Mouse (Mus musculus) hindbrain, embryonic 11.5 days (tissue): ENCODE measurements at regions not wholly inside any gene's neighbourhood (a gene's known extent, or its start where the extent isn't known, plus 50 kb on each side); places are given as distances from the start of the nearest gene placed in this dataset.
A peak's percentile ranks its signal among the peaks of the same experiment; 100 is the strongest.

ENCODE experiments used
- ATAC-seq: fragments of 200-750 bp; cut with Nextera tagmentation; 2 replicates; pipeline ENCODE4 v1.8.0; 2017; ENCODE audit warnings: mild to moderate bottlenecking, moderate TSS enrichment, moderate library complexity; ENCODE audit not compliant: low FRiP score
- DNase-seq: peaks from one replicate; pipeline ENCODE4 v3.0.0-alpha.2; 2015; ENCODE audit warnings: low spot score
- H3K27ac ChIP-seq: fragments of 300-500 bp; sonication (generic); 2 replicates; pipeline ENCODE4 v1.5.1; 2014; ENCODE audit warnings: mild to moderate bottlenecking, low read depth, low read length
- H3K27me3 ChIP-seq: fragments of 300-500 bp; sonication (generic); 2 replicates; pipeline ENCODE4 v1.6.1; 2014; ENCODE audit warnings: mild to moderate bottlenecking, low read length, moderate library complexity, mixed read lengths; ENCODE audit not compliant: control insufficient read depth, insufficient read depth
- H3K36me3 ChIP-seq: fragments of 300-500 bp; sonication (generic); 2 replicates; pipeline ENCODE4 v1.6.1; 2014; ENCODE audit warnings: mild to moderate bottlenecking, low read length, moderate library complexity, mixed read lengths; ENCODE audit not compliant: control insufficient read depth, insufficient read depth
- H3K4me1 ChIP-seq: fragments of 300-500 bp; sonication (generic); replicated peaks from 2 replicates; pipeline ENCODE4 v1.6.1; 2014; ENCODE audit warnings: low read length, mixed read lengths; ENCODE audit not compliant: control insufficient read depth, insufficient read depth
- H3K4me2 ChIP-seq: fragments of 300-500 bp; sonication (generic); replicated peaks from 2 replicates; pipeline ENCODE4 v1.6.1; 2014; ENCODE audit warnings: mild to moderate bottlenecking, low read depth, low read length
- H3K4me3 ChIP-seq: fragments of 300-500 bp; sonication (generic); 2 replicates; pipeline ENCODE4 v1.5.1; 2014; ENCODE audit warnings: low read depth, low read length
- H3K9ac ChIP-seq: fragments of 300-500 bp; sonication (generic); 2 replicates; pipeline ENCODE4 v1.6.1; 2014; ENCODE audit warnings: low read depth, low read length
- H3K9me3 ChIP-seq: fragments of 300-500 bp; sonication (generic); 2 replicates; pipeline ENCODE4 v1.6.1; 2016; ENCODE audit warnings: low read length; ENCODE audit not compliant: control insufficient read depth
- WGBS: fragments of 180-500 bp; shearing (Covaris S2); extraction: QIAGEN DNeasy Blood & Tissue Kit; methylation state at CpG from one replicate; pipeline ENCODE4 v1.1.7; 2014; 5-methylcytosine and 5-hydroxymethylcytosine counted together

- DNase-seq (no peak), ATAC-seq (no peak)
- no peak overlapping the region for H3K4me2 ChIP-seq
- no peaks in the 10 kb centered on the region for H3K9me3 ChIP-seq
- H3K27me3 ChIP-seq = no peaks in the 10 kb centered on the region
- 94% methylated on average over 10 of the region's 10 CpGs for WGBS
- H3K4me3 ChIP-seq = no peak overlapping the region
- no peak overlapping the region for H3K9ac ChIP-seq
- no peak overlapping the region for H3K27ac ChIP-seq
- no peaks in the 10 kb centered on the region for H3K36me3 ChIP-seq
- H3K4me1 ChIP-seq = no peaks in the 10 kb centered on the region
These were observed 679.9 kb downstream of the Dach1 start for GRCm38 (mm10) chr14:97489427-97490347.

GRCm38 (mm10) chr14:97478236-97478635, 691.3 kb downstream of the Dach1 start:
- H3K36me3 ChIP-seq = no peaks in the 10 kb centered on the region
- H3K9me3 ChIP-seq = no peaks in the 10 kb centered on the region
- no peak overlapping the region for H3K4me3 ChIP-seq
- 88% methylated on average over 5 of the region's 5 CpGs for WGBS
- ATAC-seq (no peak), DNase-seq (no peak)
- H3K4me1 ChIP-seq = no peaks in the 10 kb centered on the region
- H3K4me2 ChIP-seq = no peak overlapping the region
- H3K27ac ChIP-seq = no peak overlapping the region
- H3K9ac ChIP-seq = no peak overlapping the region
- H3K27me3 ChIP-seq = no peaks in the 10 kb centered on the region

- ATAC-seq (no peak), DNase-seq (no peak)
- Histone ChIP-seq H3K4me1 (no peaks in the 10 kb centered on the region), H3K27ac (no peak overlapping the region), H3K4me2 (no peak overlapping the region), H3K4me3 (no peak overlapping the region), H3K27me3 (no peaks in the 10 kb centered on the region), H3K9ac (no peak overlapping the region), H3K36me3 (no peaks in the 10 kb centered on the region), H3K9me3 (no peaks in the 10 kb centered on the region)
- 84% methylated on average over 7 of the region's 7 CpGs for WGBS
These were observed 718.9 kb downstream of the Dach1 start for GRCm38 (mm10) chr14:97450525-97451235.

GRCm38 (mm10) chr14:97448617-97449016, 720.9 kb downstream of the Dach1 start:
- no peak for ATAC-seq
- H3K4me1 ChIP-seq = no peaks in the 10 kb centered on the region
- 88% methylated on average over 2 of the region's 2 CpGs for WGBS
- no peak overlapping the region for H3K27ac ChIP-seq
- no peak overlapping the region for H3K4me2 ChIP-seq
- no peak overlapping the region for H3K9ac ChIP-seq
- no peak overlapping the region for H3K4me3 ChIP-seq
- H3K27me3 ChIP-seq = no peaks in the 10 kb centered on the region
- H3K9me3 ChIP-seq = no peaks in the 10 kb centered on the region
- DNase-seq = no peak
- no peaks in the 10 kb centered on the region for H3K36me3 ChIP-seq

GRCm38 (mm10) chr14:97446793-97447192, 722.8 kb downstream of the Dach1 start:
- H3K4me1 ChIP-seq = no peaks in the 10 kb centered on the region
- WGBS = 90% methylated on average over 1 of the region's 1 CpGs
- no peak overlapping the region for H3K4me3 ChIP-seq
- DNase-seq (peak; percentile 37), ATAC-seq (no peak)
- H3K9me3 ChIP-seq = no peaks in the 10 kb centered on the region
- H3K4me2 ChIP-seq = no peak overlapping the region
- H3K27me3 ChIP-seq = no peaks in the 10 kb centered on the region
- no peaks in the 10 kb centered on the region for H3K36me3 ChIP-seq
- no peak overlapping the region for H3K9ac ChIP-seq
- no peak overlapping the region for H3K27ac ChIP-seq

- DNase-seq (no peak), ATAC-seq (no peak)
- Histone ChIP-seq H3K36me3 (no peaks in the 10 kb centered on the region), H3K27ac (no peak overlapping the region), H3K4me2 (no peak overlapping the region), H3K9me3 (no peaks in the 10 kb centered on the region), H3K9ac (no peak overlapping the region), H3K4me1 (no peaks in the 10 kb centered on the region), H3K4me3 (no peak overlapping the region), H3K27me3 (no peaks in the 10 kb centered on the region)
- WGBS = 84% methylated on average over 6 of the region's 6 CpGs
These were observed 729.2 kb downstream of the Dach1 start for GRCm38 (mm10) chr14:97440326-97440725.

- DNase-seq = no peak
These were observed 733.9 kb downstream of the Dach1 start for GRCm38 (mm10) chr14:97435453-97436233.

GRCm38 (mm10) chr14:97431221-97431620, 738.3 kb downstream of the Dach1 start:
- Histone ChIP-seq H3K27ac (no peak overlapping the region), H3K4me1 (no peaks in the 10 kb centered on the region), H3K4me3 (no peak overlapping the region), H3K36me3 (no peaks in the 10 kb centered on the region), H3K9ac (no peak overlapping the region), H3K9me3 (no peaks in the 10 kb centered on the region), H3K27me3 (no peaks in the 10 kb centered on the region), H3K4me2 (no peak overlapping the region)
- 86% methylated on average over 3 of the region's 3 CpGs for WGBS
- no peak for DNase-seq
- ATAC-seq = no peak

More at GRCm38 (mm10) chr14:97435453-97436233, 733.9 kb downstream of the Dach1 start:
- H3K4me2 ChIP-seq = no peak overlapping the region
- H3K27ac ChIP-seq = no peak overlapping the region
- no peaks in the 10 kb centered on the region for H3K4me1 ChIP-seq
- H3K4me3 ChIP-seq = no peak overlapping the region
- 72% methylated on average over 4 of the region's 4 CpGs for WGBS
- H3K27me3 ChIP-seq = no peaks in the 10 kb centered on the region
- no peaks in the 10 kb centered on the region for H3K9me3 ChIP-seq
- no peak overlapping the region for H3K9ac ChIP-seq
- no peak for ATAC-seq
- H3K36me3 ChIP-seq = no peaks in the 10 kb centered on the region
